Mouse (Mus musculus): ENCODE results near the gene Olfr434. TPM values are rescaled to one million over a fixed set of nuclear protein-coding genes. Genes with fewer than 3 reads are reported as not detected.

Gene Olfr434
- polyA plus RNA-seq, 1 experiment from 2014 or later, result not detected

GRCm38 (mm10) chr6:43252994-43253393, 40.2 kb downstream of the Olfr434 start:
- Histone ChIP-seq H3K4me1 (ENCODE audit: insufficient read depth, low read depth, low read length) (no peaks in the 10 kb centered on the region), H3K27ac (ENCODE audit: low read length) (no peak overlapping the region), H3K27me3 (replicated peaks; ENCODE audit: insufficient read depth, low read length) (no peaks in the 10 kb centered on the region), H3K4me3 (ENCODE audit: low read depth, low read length) (no peak overlapping the region), H3K9me3 (ENCODE audit: low read length) (no peaks in the 10 kb centered on the region), H3K4me2 (replicated peaks; ENCODE audit: low read depth, low read length) (no peak overlapping the region), H3K36me3 (ENCODE audit: insufficient read depth, low read length) (no peaks in the 10 kb centered on the region), H3K9ac (replicated peaks; ENCODE audit: low read depth) (no peak overlapping the region)
- TF ChIP-seq CTCF (IDR thresholded peaks at IDR 0.05) (no peak), EP300 (IDR thresholded peaks at IDR 0.05) (no peak)
- ATAC-seq (no peak), DNase-seq (ENCODE audit: low spot score) (no peak)
- 67% methylated on average over 1 of the region's 1 CpGs for WGBS

- Histone ChIP-seq H3K9ac (replicated peaks; ENCODE audit: low read depth) (no peak overlapping the region), H3K27me3 (replicated peaks; ENCODE audit: insufficient read depth, low read length) (no peaks in the 10 kb centered on the region), H3K4me1 (ENCODE audit: insufficient read depth, low read depth, low read length) (no peaks in the 10 kb centered on the region), H3K4me3 (ENCODE audit: low read depth, low read length) (no peak overlapping the region), H3K27ac (ENCODE audit: low read length) (no peak overlapping the region), H3K4me2 (replicated peaks; ENCODE audit: low read depth, low read length) (no peak overlapping the region), H3K9me3 (ENCODE audit: low read length) (no peaks in the 10 kb centered on the region), H3K36me3 (ENCODE audit: insufficient read depth, low read length) (no peaks in the 10 kb centered on the region)
- ATAC-seq (peak; percentile 59; the same call in 1 of the 2 replicates), DNase-seq (ENCODE audit: low spot score) (peak; percentile 83)
- TF ChIP-seq EP300 (IDR thresholded peaks at IDR 0.05), result no peak
- TF ChIP-seq CTCF (IDR thresholded peaks at IDR 0.05), result peak; percentile 88
- 62% methylated on average over 7 of the region's 7 CpGs for WGBS
These were observed 41.5 kb downstream of the Olfr434 start for GRCm38 (mm10) chr6:43254193-43254926.

GRCm38 (mm10) chr6:43260756-43261155, 47.9 kb downstream of the Olfr434 start:
- Histone ChIP-seq H3K27me3 (replicated peaks; ENCODE audit: insufficient read depth, low read length) (no peaks in the 10 kb centered on the region), H3K4me2 (replicated peaks; ENCODE audit: low read depth, low read length) (no peak overlapping the region), H3K27ac (ENCODE audit: low read length) (no peak overlapping the region), H3K9ac (replicated peaks; ENCODE audit: low read depth) (no peak overlapping the region), H3K4me1 (ENCODE audit: insufficient read depth, low read depth, low read length) (peaks cover 2% of the 10 kb centered on the region; the same call in 1 of the 2 replicates), H3K4me3 (ENCODE audit: low read depth, low read length) (no peak overlapping the region), H3K9me3 (ENCODE audit: low read length) (no peaks in the 10 kb centered on the region), H3K36me3 (ENCODE audit: insufficient read depth, low read length) (no peaks in the 10 kb centered on the region)
- DNase-seq (ENCODE audit: low spot score) (peak; percentile 37), ATAC-seq (no peak)
- WGBS, result 37% methylated on average over 2 of the region's 2 CpGs
- TF ChIP-seq CTCF (IDR thresholded peaks at IDR 0.05) (no peak), EP300 (IDR thresholded peaks at IDR 0.05) (no peak)

- Histone ChIP-seq H3K36me3 (ENCODE audit: insufficient read depth, low read length) (no peaks in the 10 kb centered on the region), H3K27ac (ENCODE audit: low read length) (peak within 1 kb of the TSS; percentile 91), H3K9me3 (ENCODE audit: low read length) (no peaks in the 10 kb centered on the region), H3K4me2 (replicated peaks; ENCODE audit: low read depth, low read length) (peak within 1 kb of the TSS; percentile 81), H3K9ac (replicated peaks; ENCODE audit: low read depth) (peak within 1 kb of the TSS; percentile 88), H3K4me1 (ENCODE audit: insufficient read depth, low read depth, low read length) (peaks cover 9% of the 10 kb centered on the region; the same call in 1 of the 2 replicates), H3K4me3 (ENCODE audit: low read depth, low read length) (peak within 1 kb of the TSS; percentile 92), H3K27me3 (replicated peaks; ENCODE audit: insufficient read depth, low read length) (no peaks in the 10 kb centered on the region)
- ATAC-seq (peak; percentile 94), DNase-seq (ENCODE audit: low spot score) (peak; percentile 89)
- WGBS, result under 1% methylated on average over 30 of the region's 48 CpGs
- TF ChIP-seq EP300 (IDR thresholded peaks at IDR 0.05) (no peak), CTCF (IDR thresholded peaks at IDR 0.05) (no peak)
These were observed 52.7 kb downstream of the Olfr434 start, which contains the start of gene Arhgef5 for GRCm38 (mm10) chr6:43265363-43266041. TSS of gene Arhgef5 (plus strand) at chr6:43265582.

GRCm38 (mm10) chr6:43266356-43266755, 53.5 kb downstream of the Olfr434 start:
- H3K4me3 ChIP-seq (ENCODE audit: low read depth, low read length), result peak overlapping the region; percentile 92
- TF ChIP-seq CTCF (IDR thresholded peaks at IDR 0.05), result peak; percentile 53
- no peak for TF ChIP-seq EP300 (IDR thresholded peaks at IDR 0.05)
- 2% methylated on average over 7 of the region's 8 CpGs for WGBS
- ATAC-seq (peak; percentile 56), DNase-seq (ENCODE audit: low spot score) (peak; percentile 72)
- no peaks in the 10 kb centered on the region for H3K27me3 ChIP-seq (replicated peaks; ENCODE audit: insufficient read depth, low read length)
- H3K9ac ChIP-seq (replicated peaks; ENCODE audit: low read depth), result peak overlapping the region; percentile 88
- no peaks in the 10 kb centered on the region for H3K9me3 ChIP-seq (ENCODE audit: low read length)
- H3K4me1 ChIP-seq (ENCODE audit: insufficient read depth, low read depth, low read length), result peaks cover 9% of the 10 kb centered on the region; the same call in 1 of the 2 replicates
- no peaks in the 10 kb centered on the region for H3K36me3 ChIP-seq (ENCODE audit: insufficient read depth, low read length)
- peak overlapping the region; percentile 81 for H3K4me2 ChIP-seq (replicated peaks; ENCODE audit: low read depth, low read length)
- peak overlapping the region; percentile 91 for H3K27ac ChIP-seq (ENCODE audit: low read length)

Other genes starting within 250 kb of the Olfr434 start
- gene Olfr441, start 106.7 kb upstream of the Olfr434 start, polyA plus RNA-seq (2015; fragmentation: Nextera tagmentation; extraction: Ambion mirVana), result not detected in 2 replicates
- gene Olfr237-ps1, start 66.5 kb upstream of the Olfr434 start, polyA plus RNA-seq (2015; fragmentation: Nextera tagmentation; extraction: Ambion mirVana), result not detected in 2 replicates
- gene Olfr437, start 49.7 kb upstream of the Olfr434 start, polyA plus RNA-seq (2015; fragmentation: Nextera tagmentation; extraction: Ambion mirVana), result not detected in 2 replicates
- gene Olfr13, start 40.9 kb upstream of the Olfr434 start, polyA plus RNA-seq (2015; fragmentation: Nextera tagmentation; extraction: Ambion mirVana), result not detected in 2 replicates
- gene Olfr435, start 15.9 kb upstream of the Olfr434 start, polyA plus RNA-seq (2015; fragmentation: Nextera tagmentation; extraction: Ambion mirVana), result not detected in 2 replicates
- gene Olfr47, start 18.5 kb downstream of the Olfr434 start, polyA plus RNA-seq (2015; fragmentation: Nextera tagmentation; extraction: Ambion mirVana), result not detected in 2 replicates
- gene Arhgef5, start 52.6 kb downstream of the Olfr434 start, polyA plus RNA-seq (2015; fragmentation: Nextera tagmentation; extraction: Ambion mirVana), result 13.2 and 16.3 TPM in 2 replicates
- gene Nobox, start 96.5 kb downstream of the Olfr434 start, polyA plus RNA-seq (2015; fragmentation: Nextera tagmentation; extraction: Ambion mirVana), result not detected in 2 replicates